Mouse (Mus musculus) MEL (cell line): Measurements from ENCODE around the gene Adam23. TPM values are rescaled to one million over a fixed set of nuclear protein-coding genes. Genes with fewer than 3 reads are reported as not detected.
A peak's percentile ranks its signal among the peaks of the same experiment; 100 is the strongest.
"Not testable (repeated sequence)": the region's sequence is repeated elsewhere in the genome, so short reads cannot be mapped to it uniquely, and the experiment has no call there.

Experiments
- DNase-seq: peaks from one replicate; pipeline ENCODE4 v3.0.0; 2011; ENCODE audit warnings: low read depth, low spot score
- H3K27ac ChIP-seq: 2 replicates; pipeline ENCODE4 v1.5.1; 2012; ENCODE audit warnings: low read depth, mild to moderate bottlenecking, control low read depth, low read length, moderate library complexity; ENCODE audit not compliant: control insufficient read depth
- H3K27me3 ChIP-seq, 2 experiments: fragments of 150-350 bp in 1 of 2; sonication (generic) in 1 of 2; 2 replicates each; pipeline ENCODE4 v1.6.1; 2012; ENCODE audit warnings: low read length in 2 of 2, mild to moderate bottlenecking in 2 of 2, improper control_type of control experiment in 1 of 2, moderate library complexity in 1 of 2; ENCODE audit not compliant: insufficient read depth in 2 of 2, control insufficient read depth in 1 of 2
- H3K36me3 ChIP-seq, 2 experiments: 2 replicates each; pipeline ENCODE4 v1.6.1; 2012 to 2014; ENCODE audit warnings: low read length in 2 of 2, improper control_type of control experiment in 1 of 2, inconsistent platforms in 1 of 2, mild to moderate bottlenecking in 1 of 2; ENCODE audit not compliant: insufficient read depth in 2 of 2, control insufficient read depth in 1 of 2
- H3K4me1 ChIP-seq, 2 experiments: fragments of 150-350 bp in 1 of 2; sonication (generic) in 1 of 2; 2 replicates each; pipeline ENCODE4 v1.6.1; 2012; ENCODE audit warnings: low read length in 2 of 2, improper control_type of control experiment in 1 of 2, mild to moderate bottlenecking in 1 of 2; ENCODE audit not compliant: insufficient read depth in 2 of 2, control insufficient read depth in 1 of 2
- H3K4me3 ChIP-seq, 2 experiments: fragments of 150-350 bp in 1 of 2; sonication (generic) in 1 of 2; 2 replicates each; pipeline ENCODE4 v1.5.1; 2012; ENCODE audit warnings: low read depth in 2 of 2, low read length in 2 of 2, mild to moderate bottlenecking in 2 of 2, moderate library complexity in 2 of 2, control low read depth in 1 of 2, improper control_type of control experiment in 1 of 2; ENCODE audit not compliant: control insufficient read depth in 1 of 2, insufficient read depth in 1 of 2
- H3K79me2 ChIP-seq: 2 replicates; pipeline ENCODE4 v1.6.1; 2012; ENCODE audit warnings: mild to moderate bottlenecking, low read length, moderate library complexity; ENCODE audit not compliant: control insufficient read depth, poor library complexity, insufficient read depth
- H3K9ac ChIP-seq: 2 replicates; pipeline ENCODE4 v1.6.1; 2012; ENCODE audit warnings: low read depth, mild to moderate bottlenecking, control low read depth, low read length, moderate library complexity; ENCODE audit not compliant: control insufficient read depth, poor library complexity, severe bottlenecking
- H3K9me3 ChIP-seq: fragments of 150-350 bp; sonication (generic); replicated peaks from 2 replicates; pipeline ENCODE4 v1.6.1; 2012; ENCODE audit warnings: mild to moderate bottlenecking, low read length, improper control_type of control experiment, moderate library complexity; ENCODE audit not compliant: insufficient read depth
- CTCF ChIP-seq, 3 experiments: IDR thresholded peaks in 2 of 3; conservative IDR thresholded peaks in 1 of 3; 2 replicates each; pipeline ENCODE4 v1.5.1; 2011 to 2012; ENCODE audit warnings: low read length in 3 of 3, low read depth in 2 of 3, mild to moderate bottlenecking in 2 of 3, improper control_type of control experiment in 1 of 3, inconsistent platforms in 1 of 3, mixed read lengths in 1 of 3, moderate library complexity in 1 of 3; ENCODE audit not compliant: control insufficient read depth in 1 of 3, insufficient read depth in 1 of 3, poor library complexity in 1 of 3, severe bottlenecking in 1 of 3
- GATA1 ChIP-seq: IDR thresholded peaks from 2 replicates; pipeline ENCODE4 v1.6.1; 2011; ENCODE audit warnings: low read depth, low read length, improper control_type of control experiment
- HCFC1 ChIP-seq: IDR thresholded peaks from 2 replicates; pipeline ENCODE4 v1.6.1; 2012; ENCODE audit warnings: low read depth, mild to moderate bottlenecking, inconsistent platforms, low read length, improper control_type of control experiment, moderate library complexity
- JUND ChIP-seq: IDR thresholded peaks from 2 replicates; pipeline ENCODE4 v1.6.1; 2011; ENCODE audit warnings: low read depth, mild to moderate bottlenecking, improper control_type of control experiment, low read length
- MAZ ChIP-seq: IDR thresholded peaks from 2 replicates; pipeline ENCODE4 v1.6.1; 2012; ENCODE audit warnings: low read depth, mild to moderate bottlenecking, inconsistent platforms, low read length, improper control_type of control experiment
- MYB ChIP-seq: IDR thresholded peaks from 2 replicates; pipeline ENCODE4 v1.6.1; 2011; ENCODE audit warnings: mild to moderate bottlenecking, low read depth, low read length, improper control_type of control experiment
- NELFE ChIP-seq: IDR thresholded peaks from 2 replicates; pipeline ENCODE4 v1.6.1; 2011; ENCODE audit warnings: low read depth, low read length, improper control_type of control experiment
- POLR2AphosphoS2 ChIP-seq: IDR thresholded peaks from 2 replicates; pipeline ENCODE4 v1.6.1; 2011; ENCODE audit warnings: low read length, improper control_type of control experiment
- RCOR1 ChIP-seq: IDR thresholded peaks from 2 replicates; pipeline ENCODE4 v1.6.1; 2012; ENCODE audit warnings: low read depth, mild to moderate bottlenecking, inconsistent platforms, low read length, improper control_type of control experiment
- TAL1 ChIP-seq: IDR thresholded peaks from 2 replicates; pipeline ENCODE4 v1.6.1; 2012; ENCODE audit warnings: mild to moderate bottlenecking, inconsistent platforms, low read length, moderate library complexity, mixed read lengths
- ZKSCAN1 ChIP-seq: IDR thresholded peaks from 2 replicates; pipeline ENCODE4 v1.6.1; 2012; ENCODE audit warnings: low read depth, mild to moderate bottlenecking, inconsistent platforms, low read length, improper control_type of control experiment, moderate library complexity
- polyA plus RNA-seq, 2 experiments: library from polyadenylated mRNA; stranded (reverse) in 1 of 2; unstranded in 1 of 2; fragments of >175 nt in 1 of 2; fragments of >200 nt in 1 of 2; gene quantifications; 2 replicates each; pipeline versions ENCODE4 v1.2.1 to v1.2.4; 2012; ENCODE audit warnings: low replicate concordance in 2 of 2, low read depth in 1 of 2; ENCODE audit not compliant: insufficient read length in 2 of 2, insufficient read depth in 1 of 2, missing spikeins in 1 of 2
- total RNA-seq: library from RNA; depleted of rRNA; stranded (reverse); fragments of 300-350 nt; gene quantifications from 2 replicates; pipeline ENCODE4 v1.2.3, GENCODE M21; 2012

The Adam23 gene
- total and polyA plus RNA-seq, 3 experiments = not detected

- Histone ChIP-seq H3K4me3 (no peak overlapping the region), H3K79me2 (no peaks in the 10 kb centered on the region), H3K9me3 (no peaks in the 10 kb centered on the region), H3K4me1 (no peaks in the 10 kb centered on the region), H3K36me3 (no peaks in the 10 kb centered on the region), H3K27me3 (no peaks in the 10 kb centered on the region), H3K27ac (no peak overlapping the region), H3K9ac (no peak overlapping the region)
- TF ChIP-seq GATA1 = no peak
- TF ChIP-seq RCOR1 = no peak
- DNase-seq = peak; percentile 53
Measured at GRCm38 (mm10) chr1:63614594-63614993, 168.9 kb downstream of the Adam23 start.

GRCm38 (mm10) chr1:63615668-63616067 is 170.0 kb downstream of the Adam23 start, which contains the start of gene Gm39653:
TSS of gene Gm39653 (plus strand) at chr1:63615968.
- no peaks in the 10 kb centered on the region for H3K27me3 ChIP-seq
- no peaks in the 10 kb centered on the region for H3K4me1 ChIP-seq
- TF ChIP-seq CTCF (IDR thresholded peaks at IDR 0.05 in 2 of 3, conservative IDR thresholded peaks at IDR 0.05 in 1 of 3; ENCODE audit: control insufficient read depth in 1 of 3, insufficient read depth in 1 of 3, low read depth in 2 of 3, low read length in 3 of 3, poor library complexity in 1 of 3, severe bottlenecking in 1 of 3) (no peak), POLR2AphosphoS2 (no peak), HCFC1 (no peak), MYB (no peak), TAL1 (no peak), NELFE (no peak), MAZ (no peak), JUND (no peak)
- H3K4me3 ChIP-seq = no peak within 1 kb of the TSS
- no peak for DNase-seq
- H3K36me3 ChIP-seq = no peaks in the 10 kb centered on the region
- no peak within 1 kb of the TSS for H3K9ac ChIP-seq
- H3K9me3 ChIP-seq = no peaks in the 10 kb centered on the region
- no peaks in the 10 kb centered on the region for H3K79me2 ChIP-seq
- H3K27ac ChIP-seq = no peak within 1 kb of the TSS

- Histone ChIP-seq H3K9ac (no peak overlapping the region), H3K27ac (no peak overlapping the region), H3K4me1 (no peaks in the 10 kb centered on the region), H3K9me3 (no peaks in the 10 kb centered on the region), H3K79me2 (no peaks in the 10 kb centered on the region), H3K4me3 (no peak overlapping the region), H3K36me3 (no peaks in the 10 kb centered on the region), H3K27me3 (no peaks in the 10 kb centered on the region)
- TF ChIP-seq ZKSCAN1 = no peak
- DNase-seq = no peak
Measured at GRCm38 (mm10) chr1:63628211-63628610, 182.5 kb downstream of the Adam23 start.

GRCm38 (mm10) chr1:63630390-63630789 is 184.7 kb downstream of the Adam23 start:
- not testable (repeated sequence) for H3K36me3 ChIP-seq, DNase-seq, H3K27me3 ChIP-seq, H3K9ac ChIP-seq, H3K4me3 ChIP-seq, H3K27ac ChIP-seq, H3K9me3 ChIP-seq, H3K79me2 ChIP-seq, H3K4me1 ChIP-seq
